Mouse (Mus musculus): ENCODE results near the gene Gm44596.

DNA sequence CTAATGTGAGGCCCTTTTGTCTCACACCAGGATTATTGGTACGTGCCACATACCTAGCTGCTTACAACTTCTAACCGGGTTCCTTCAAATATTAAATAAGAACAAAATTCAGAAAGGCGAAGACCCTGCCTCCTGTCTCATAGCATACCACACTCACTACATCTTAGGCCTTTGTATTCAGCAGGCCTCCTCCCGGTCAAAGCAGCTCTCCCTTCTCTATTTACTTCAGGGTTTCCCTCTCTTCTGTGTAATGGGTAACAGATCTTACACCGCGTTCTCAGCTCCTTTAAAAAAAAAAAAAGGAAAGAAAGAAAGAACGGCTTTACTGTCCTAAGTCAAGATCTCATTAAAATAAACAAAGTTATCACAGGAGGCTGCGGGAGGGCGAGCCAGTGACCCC is 13.4 kb upstream of the Gm44596 start:
- no peak for TF ChIP-seq CTCF (IDR thresholded peaks at IDR 0.05)
- TF ChIP-seq EP300 (IDR thresholded peaks at IDR 0.05) = no peak
